Comparison of ENCODE assay signal across 13 mouse cellular contexts in the genomic region with DNA sequence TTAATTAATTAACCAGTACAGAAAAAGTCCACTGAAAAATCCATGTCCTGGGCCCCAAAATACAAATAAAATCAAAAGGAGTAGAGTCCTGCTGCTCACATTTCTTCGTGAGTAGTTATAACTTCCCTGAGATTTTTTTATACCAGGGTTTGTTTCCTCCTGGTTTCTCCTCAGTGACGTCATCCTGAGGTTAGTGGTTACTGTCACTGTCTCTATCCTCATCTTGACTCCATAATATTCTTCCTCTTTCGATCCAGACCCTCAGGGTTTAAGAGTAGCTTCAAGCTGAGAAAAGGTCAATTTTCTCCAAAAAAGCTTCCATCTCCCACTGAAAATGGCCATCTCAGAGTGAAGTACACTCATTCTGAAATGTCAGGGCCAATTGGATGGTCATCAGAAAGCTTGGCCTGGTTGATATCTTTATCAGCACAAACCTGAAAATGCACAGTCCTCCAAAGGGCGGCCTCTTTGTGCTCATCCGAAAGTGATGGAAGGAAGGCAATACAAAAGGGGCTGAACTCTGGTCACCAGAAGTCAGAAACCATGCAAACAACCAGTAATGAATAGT.
"Had no signal": no experiment of that assay in that cellular context is flagged by ENCODE, and none has a peak within 500 bp of the region (broad histone marks: within the 10 kb centered on the region; RNA-seq: fewer than 3 reads in every experiment).

No protein-coding gene starts in this region.

- ATAC-seq: liver, embryonic 12.5 days; midbrain, embryonic 15.5 days had no signal

- DNase-seq: kidney, adult 8-10 months; kidney, postnatal 10 days; kidney, postnatal 4 days; liver; lung, adult 18-20 months; lung, postnatal 10 days; lung, postnatal 36 days; right cerebral cortex, adult 18-20 months; right cerebral cortex, postnatal 14 days; spleen, adult 18-20 months; thymus, postnatal 36 days had no signal
